Mouse (Mus musculus) heart, adult 18-20 months (tissue): ENCODE results near the gene Epha2. TPM values are rescaled to one million over a fixed set of nuclear protein-coding genes. Genes with fewer than 3 reads are reported as not detected.

ENCODE experiments used
- DNase-seq, 2 experiments: peaks; one replicate each; pipeline ENCODE4 v3.0.0; 2021 to 2022; ENCODE audit warnings: mixed read lengths in 1 of 2
- total RNA-seq, 2 experiments: library from RNA; stranded (reverse); gene quantifications; 2 replicates each; pipeline ENCODE4 v1.2.3; 2021

Gene Epha2
- total RNA-seq, 2 experiments from 2014 or later = 6.2 to 6.6 TPM

- no peak for DNase-seq
Measured at GRCm38 (mm10) chr4:141329968-141330367, 28.9 kb downstream of the Epha2 start.

GRCm38 (mm10) chr4:141331446-141331845 lies 30.4 kb downstream of the Epha2 start:
- no peak for DNase-seq

GRCm38 (mm10) chr4:141332258-141332657 lies 31.2 kb downstream of the Epha2 start:
- no peak for DNase-seq

GRCm38 (mm10) chr4:141334695-141335094 lies 33.7 kb downstream of the Epha2 start:
- no peak for DNase-seq

- no peak for DNase-seq
Measured at GRCm38 (mm10) chr4:141335263-141335796, 34.3 kb downstream of the Epha2 start.

- no peak for DNase-seq
Measured at GRCm38 (mm10) chr4:141336196-141336595, 35.2 kb downstream of the Epha2 start.

- no peak for DNase-seq
Measured at GRCm38 (mm10) chr4:141337986-141338385, 36.9 kb downstream of the Epha2 start.

- DNase-seq = no peak
Measured at GRCm38 (mm10) chr4:141338853-141339252, 37.8 kb downstream of the Epha2 start.

GRCm38 (mm10) chr4:141341477-141341876 lies 40.4 kb downstream of the Epha2 start:
- DNase-seq = no peak

GRCm38 (mm10) chr4:141343515-141343914 lies 42.5 kb downstream of the Epha2 start:
- no peak for DNase-seq

GRCm38 (mm10) chr4:141345219-141345618 lies 44.2 kb downstream of the Epha2 start:
- DNase-seq = no peak

GRCm38 (mm10) chr4:141347365-141347797 lies 46.3 kb downstream of the Epha2 start:
- no peak for DNase-seq

- no peak for DNase-seq
Measured at GRCm38 (mm10) chr4:141348616-141349015, 47.6 kb downstream of the Epha2 start.

- no peak for DNase-seq
Measured at GRCm38 (mm10) chr4:141350015-141350414, 49.0 kb downstream of the Epha2 start.

- no peak for DNase-seq
Measured at GRCm38 (mm10) chr4:141351972-141352371, 50.9 kb downstream of the Epha2 start.

- no peak for DNase-seq
Measured at GRCm38 (mm10) chr4:141352986-141353385, 51.9 kb downstream of the Epha2 start.

- DNase-seq = peak; percentile 66 to 77
Measured at GRCm38 (mm10) chr4:141353868-141354267, 52.8 kb downstream of the Epha2 start.

GRCm38 (mm10) chr4:141357811-141358210 lies 56.8 kb downstream of the Epha2 start:
- DNase-seq = no peak

- no peak for DNase-seq
Measured at GRCm38 (mm10) chr4:141359222-141359621, 58.2 kb downstream of the Epha2 start.

- peak in 1 of 2 experiments; percentile 56 for DNase-seq
Measured at GRCm38 (mm10) chr4:141360846-141361245, 59.8 kb downstream of the Epha2 start.

- peak; percentile 73 to 94 for DNase-seq
Measured at GRCm38 (mm10) chr4:141362937-141363548, 62.0 kb downstream of the Epha2 start.

GRCm38 (mm10) chr4:141365126-141365525 lies 64.1 kb downstream of the Epha2 start:
- DNase-seq = no peak

- DNase-seq = no peak
Measured at GRCm38 (mm10) chr4:141365876-141366275, 64.8 kb downstream of the Epha2 start.
